Mouse (Mus musculus): ENCODE results near the gene Ermard.
"Not testable (repeated sequence)": the region's sequence is repeated elsewhere in the genome, so short reads cannot be mapped to it uniquely, and the experiment has no call there.

GRCm38 (mm10) chr17:15021503-15022220, 19.3 kb upstream of the Ermard start:
- not testable (repeated sequence) for TF ChIP-seq POLR2A (IDR thresholded peaks at IDR 0.05; ENCODE audit: extremely low read depth, insufficient read depth, low read length); CTCF (IDR thresholded peaks at IDR 0.05; ENCODE audit: low read depth, low read length)
